Mouse (Mus musculus) E14TG2a.4 (cell line): ENCODE data around the gene Zan.

ENCODE experiments used
- H3K27me3 ChIP-seq: 2 replicates; pipeline ENCODE4 v1.6.1; 2014; ENCODE audit warnings: low read length, control low read depth; ENCODE audit not compliant: insufficient read depth
- H3K36me3 ChIP-seq: 2 replicates; pipeline ENCODE4 v1.6.1; 2014; ENCODE audit warnings: low read length, control low read depth; ENCODE audit not compliant: insufficient read depth
- H3K4me1 ChIP-seq: replicated peaks from 2 replicates; pipeline ENCODE4 v1.6.1; 2014; ENCODE audit warnings: low read depth, low read length, control low read depth
- H3K4me3 ChIP-seq: replicated peaks from 2 replicates; pipeline ENCODE4 v1.5.1; 2014; ENCODE audit warnings: mild to moderate bottlenecking, low read length
- H3K9me3 ChIP-seq: 2 replicates; pipeline ENCODE4 v1.6.1; 2014; ENCODE audit warnings: low read length, control low read depth
- CTCF ChIP-seq: conservative IDR thresholded peaks from 2 replicates; pipeline ENCODE4 v1.5.1; 2014; ENCODE audit warnings: low read length
- NANOG ChIP-seq: IDR thresholded peaks from 2 replicates; pipeline ENCODE4 v1.6.1; 2014; ENCODE audit warnings: borderline replicate concordance, low read length, mixed read lengths
- POU5F1 ChIP-seq: IDR thresholded peaks from 2 replicates; pipeline ENCODE4 v1.6.1; 2014; ENCODE audit warnings: low read length, borderline replicate concordance

Gene Zan

DNA sequence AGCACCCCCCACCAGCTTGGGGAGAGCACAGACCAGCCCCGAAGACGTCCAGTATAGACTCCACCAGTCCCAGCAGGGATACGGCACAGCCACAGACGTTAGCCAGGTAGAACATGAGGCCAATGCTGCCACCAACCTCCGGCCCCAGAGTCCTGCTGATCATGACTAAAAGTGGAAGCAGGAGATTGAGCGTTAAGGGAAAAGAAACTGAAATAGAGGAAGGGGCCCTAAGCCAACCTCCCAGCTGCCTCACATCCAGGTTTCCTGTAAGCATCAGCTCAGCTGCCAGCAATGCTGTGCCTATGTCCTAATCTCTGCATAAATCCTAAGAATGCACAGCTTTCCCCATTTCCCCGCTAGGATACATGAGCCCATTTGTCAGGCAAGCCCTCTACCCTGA is 146.0 kb downstream of the Zan start:
- TF ChIP-seq POU5F1, result no peak
- no peak for TF ChIP-seq CTCF
- TF ChIP-seq NANOG, result no peak
- H3K27me3 ChIP-seq, result no peaks in the 10 kb centered on the region
- H3K4me1 ChIP-seq, result peaks cover 28% of the 10 kb centered on the region

More for the DNA sequence above, 146.0 kb downstream of the Zan start:
- Histone ChIP-seq H3K4me3 (no peak overlapping the region), H3K9me3 (no peaks in the 10 kb centered on the region), H3K36me3 (peaks cover 30% of the 10 kb centered on the region)
